Mouse (Mus musculus) forebrain, embryonic 10.5 days (tissue): ENCODE measurements around the gene Olfr1477. TPM values are rescaled to one million over a fixed set of nuclear protein-coding genes. Genes with fewer than 3 reads are reported as not detected.
"Not testable (repeated sequence)": the region's sequence is repeated elsewhere in the genome, so short reads cannot be mapped to it uniquely, and the experiment has no call there.

Experiments
- DNase-seq: peaks from one replicate; pipeline ENCODE4 v3.0.0-alpha.2; 2017; ENCODE audit warnings: low spot score; ENCODE audit errors: extremely low spot score
- H3K27ac ChIP-seq: fragments of 300-500 bp; sonication (generic); 2 replicates; pipeline ENCODE4 v1.5.1; 2016; ENCODE audit warnings: mild to moderate bottlenecking
- H3K27me3 ChIP-seq: fragments of 300-500 bp; sonication (generic); 2 replicates; pipeline ENCODE4 v1.6.1; 2016; ENCODE audit warnings: mild to moderate bottlenecking; ENCODE audit not compliant: poor library complexity, severe bottlenecking
- H3K36me3 ChIP-seq: fragments of 300-500 bp; sonication (generic); replicated peaks from 2 replicates; pipeline ENCODE4 v1.6.1; 2016; ENCODE audit warnings: mild to moderate bottlenecking, moderate library complexity
- H3K4me1 ChIP-seq: fragments of 300-500 bp; sonication (generic); 2 replicates; pipeline ENCODE4 v1.6.1; 2016
- H3K4me3 ChIP-seq: fragments of 300-500 bp; sonication (generic); 2 replicates; pipeline ENCODE4 v1.5.1; 2016; ENCODE audit warnings: mild to moderate bottlenecking, moderate library complexity
- H3K9me3 ChIP-seq: fragments of 300-500 bp; sonication (generic); 2 replicates; pipeline ENCODE4 v1.6.1; 2016; ENCODE audit warnings: mild to moderate bottlenecking, moderate library complexity
- WGBS: fragments of 180-500 bp; shearing (Covaris S2); methylation state at CpG from one replicate; pipeline ENCODE4 v1.1.7; 2016; 5-methylcytosine and 5-hydroxymethylcytosine counted together
- polyA plus RNA-seq: library from polyadenylated mRNA; unstranded; fragments of >200 nt; fragmentation: Nextera tagmentation; extraction: Ambion mirVana; gene quantifications from 2 replicates; pipeline ENCODE4 v1.2.1, GENCODE M21; 2016

Olfr1477 gene
- polyA plus RNA-seq, result not detected in 2 replicates

- H3K4me3 ChIP-seq, result no peak within 1 kb of the TSS
- H3K27ac ChIP-seq, result no peak within 1 kb of the TSS
- H3K27me3 ChIP-seq, result no peaks in the 10 kb centered on the region
- H3K36me3 ChIP-seq, result no peaks in the 10 kb centered on the region
- H3K4me1 ChIP-seq, result no peaks in the 10 kb centered on the region
- peaks cover 30% of the 10 kb centered on the region for H3K9me3 ChIP-seq
- 82% methylated on average over 3 of the region's 3 CpGs for WGBS
- DNase-seq, result no peak
Measured at GRCm38 (mm10) chr19:13500246-13500645, at the start of gene Olfr1477. TSS of gene Olfr1477 (plus strand) at chr19:13500546.

- Histone ChIP-seq H3K27me3 (no peaks in the 10 kb centered on the region), H3K27ac (no peak within 1 kb of the TSS), H3K4me3 (no peak within 1 kb of the TSS), H3K36me3 (no peaks in the 10 kb centered on the region), H3K4me1 (no peaks in the 10 kb centered on the region), H3K9me3 (peaks cover 30% of the 10 kb centered on the region)
- WGBS, result 93% methylated on average over 1 of the region's 1 CpGs
- no peak for DNase-seq
Measured at GRCm38 (mm10) chr19:13455986-13456385, 44.4 kb upstream of the Olfr1477 start, which contains the start of gene Olfr1472. TSS of gene Olfr1472 (minus strand) at chr19:13456086.

GRCm38 (mm10) chr19:13469265-13469664 lies 31.1 kb upstream of the Olfr1477 start, which contains the start of gene Olfr1474:
TSS of gene Olfr1474 (plus strand) at chr19:13469565.
- H3K4me3 ChIP-seq, H3K9me3 ChIP-seq, H3K27ac ChIP-seq, H3K27me3 ChIP-seq, H3K36me3 ChIP-seq, DNase-seq, H3K4me1 ChIP-seq: not testable (repeated sequence)
- 88% methylated on average over 4 of the region's 4 CpGs for WGBS

- Histone ChIP-seq H3K4me3 (no peak within 1 kb of the TSS), H3K36me3 (no peaks in the 10 kb centered on the region), H3K9me3 (peaks cover 2% of the 10 kb centered on the region; the same call in 1 of the 2 replicates), H3K27ac (no peak within 1 kb of the TSS), H3K4me1 (no peaks in the 10 kb centered on the region), H3K27me3 (no peaks in the 10 kb centered on the region)
- DNase-seq, result no peak
Measured at GRCm38 (mm10) chr19:13480096-13480495, 20.2 kb upstream of the Olfr1477 start, which contains the start of gene Olfr1475. TSS of gene Olfr1475 (minus strand) at chr19:13480196.

- 81% methylated on average over 2 of the region's 2 CpGs for WGBS
- Histone ChIP-seq H3K4me3 (no peak within 1 kb of the TSS), H3K36me3 (no peaks in the 10 kb centered on the region), H3K27me3 (no peaks in the 10 kb centered on the region), H3K4me1 (no peaks in the 10 kb centered on the region), H3K27ac (no peak within 1 kb of the TSS), H3K9me3 (peaks cover 26% of the 10 kb centered on the region)
- no peak for DNase-seq
Measured at GRCm38 (mm10) chr19:13527613-13528012, 27.3 kb downstream of the Olfr1477 start, which contains the start of gene Olfr1480. TSS of gene Olfr1480 (plus strand) at chr19:13527913.

Other genes with a start within 250 kb of the Olfr1477 start
- gene Olfr1465, start 185.0 kb upstream of the Olfr1477 start, polyA plus RNA-seq, result not detected in 2 replicates
- not detected in 2 replicates for gene Olfr1466, start 161.7 kb upstream of the Olfr1477 start, polyA plus RNA-seq
- gene Olfr1467, start 138.3 kb upstream of the Olfr1477 start, polyA plus RNA-seq, result not detected in 2 replicates
- not detected in 2 replicates for gene Olfr1469, start 92.7 kb upstream of the Olfr1477 start, polyA plus RNA-seq
- not detected in 2 replicates for gene Olfr1471, start 57.1 kb upstream of the Olfr1477 start, polyA plus RNA-seq
- not detected in 2 replicates for gene Olfr1472, start 44.5 kb upstream of the Olfr1477 start, polyA plus RNA-seq
- not detected in 2 replicates for gene Olfr1474, start 31.0 kb upstream of the Olfr1477 start, polyA plus RNA-seq
- gene Olfr1475, start 20.4 kb upstream of the Olfr1477 start, polyA plus RNA-seq, result not detected in 2 replicates
- not detected in 2 replicates for gene Olfr1480, start 27.4 kb downstream of the Olfr1477 start, polyA plus RNA-seq
- gene Olfr1484, start 83.0 kb downstream of the Olfr1477 start, polyA plus RNA-seq, result not detected in 2 replicates
- gene Olfr1487, start 116.8 kb downstream of the Olfr1477 start, polyA plus RNA-seq, result not detected in 2 replicates
- not detected in 2 replicates for gene Olfr1489, start 131.1 kb downstream of the Olfr1477 start, polyA plus RNA-seq
- not detected in 2 replicates for gene Olfr1490, start 150.5 kb downstream of the Olfr1477 start, polyA plus RNA-seq
- not detected in 2 replicates for gene Olfr1491, start 196.7 kb downstream of the Olfr1477 start, polyA plus RNA-seq
- not detected in 2 replicates for gene Olfr1493-ps1, start 222.7 kb downstream of the Olfr1477 start, polyA plus RNA-seq
- not detected in 2 replicates for gene Olfr1494, start 239.2 kb downstream of the Olfr1477 start, polyA plus RNA-seq